Mouse (Mus musculus): Measurements from ENCODE around the gene Il10ra.

Gene Il10ra

GRCm38 (mm10) chr9:45268597-45269325, at the start of gene Il10ra:
TSS of gene Il10ra (minus strand) at chr9:45269149.
- DNase-seq (ENCODE audit: low spot score in 2 of 2), result peak in 1 of 2 experiments; percentile 52

GRCm38 (mm10) chr9:45317635-45318034, 48.7 kb upstream of the Il10ra start:
- DNase-seq (ENCODE audit: low spot score in 2 of 2), result no peak

- no peak for DNase-seq (ENCODE audit: low spot score in 2 of 2)
These were observed 45.0 kb upstream of the Il10ra start for GRCm38 (mm10) chr9:45313913-45314312.

- DNase-seq (ENCODE audit: low spot score in 2 of 2), result no peak
These were observed 42.9 kb upstream of the Il10ra start for GRCm38 (mm10) chr9:45311858-45312257.

GRCm38 (mm10) chr9:45308521-45308920, 39.6 kb upstream of the Il10ra start:
- no peak for DNase-seq (ENCODE audit: low spot score in 2 of 2)

- no peak for DNase-seq (ENCODE audit: low spot score in 2 of 2)
These were observed 37.9 kb upstream of the Il10ra start for GRCm38 (mm10) chr9:45306746-45307410.

- DNase-seq (ENCODE audit: low spot score in 2 of 2), result no peak
These were observed 32.8 kb upstream of the Il10ra start for GRCm38 (mm10) chr9:45301771-45302170.

GRCm38 (mm10) chr9:45300422-45301104, 31.6 kb upstream of the Il10ra start:
- DNase-seq (ENCODE audit: low spot score in 2 of 2), result peak; percentile 94 to 99

- peak; percentile 41 to 67 for DNase-seq (ENCODE audit: low spot score in 2 of 2)
These were observed 30.5 kb upstream of the Il10ra start for GRCm38 (mm10) chr9:45299231-45300006.

GRCm38 (mm10) chr9:45294210-45295011, 25.5 kb upstream of the Il10ra start:
- DNase-seq (ENCODE audit: low spot score in 2 of 2), result no peak

- no peak for DNase-seq (ENCODE audit: low spot score in 2 of 2)
These were observed 22.7 kb upstream of the Il10ra start for GRCm38 (mm10) chr9:45291481-45292168.

- no peak for DNase-seq (ENCODE audit: low spot score in 2 of 2)
These were observed 13.5 kb upstream of the Il10ra start for GRCm38 (mm10) chr9:45282466-45282865.

GRCm38 (mm10) chr9:45280891-45281290, 11.9 kb upstream of the Il10ra start:
- no peak for DNase-seq (ENCODE audit: low spot score in 2 of 2)

- no peak for DNase-seq (ENCODE audit: low spot score in 2 of 2)
These were observed 11.1 kb upstream of the Il10ra start for GRCm38 (mm10) chr9:45280059-45280458.

- no peak for DNase-seq (ENCODE audit: low spot score in 2 of 2)
These were observed 5.7 kb upstream of the Il10ra start for GRCm38 (mm10) chr9:45274635-45275034.

- DNase-seq (ENCODE audit: low spot score in 2 of 2), result no peak
These were observed 5.3 kb upstream of the Il10ra start for GRCm38 (mm10) chr9:45274218-45274617.

- no peak for DNase-seq (ENCODE audit: low spot score in 2 of 2)
These were observed 3.3 kb upstream of the Il10ra start for GRCm38 (mm10) chr9:45272213-45272612.

GRCm38 (mm10) chr9:45268079-45268478, 870 bp downstream of the Il10ra start:
- DNase-seq (ENCODE audit: low spot score in 2 of 2), result no peak

GRCm38 (mm10) chr9:45267099-45267498, 1.9 kb downstream of the Il10ra start:
- no peak for DNase-seq (ENCODE audit: low spot score in 2 of 2)

- no peak for DNase-seq (ENCODE audit: low spot score in 2 of 2)
These were observed 7.1 kb downstream of the Il10ra start for GRCm38 (mm10) chr9:45261872-45262271.
